Mouse (Mus musculus): ENCODE data around the gene Upp2.
A peak's percentile ranks its signal among the peaks of the same experiment; 100 is the strongest.

The Upp2 gene

GRCm38 (mm10) chr2:58615766-58616165, 48.7 kb downstream of the Upp2 start:
- DNase-seq (ENCODE audit: low spot score in 2 of 2), result no peak

- DNase-seq (ENCODE audit: low spot score in 2 of 2), result no peak
These were observed 58.1 kb downstream of the Upp2 start for GRCm38 (mm10) chr2:58625186-58625585.

- no peak for DNase-seq (ENCODE audit: low spot score in 2 of 2)
These were observed 58.6 kb downstream of the Upp2 start for GRCm38 (mm10) chr2:58625681-58626080.

- DNase-seq (ENCODE audit: low spot score in 2 of 2), result no peak
These were observed 59.2 kb downstream of the Upp2 start for GRCm38 (mm10) chr2:58626136-58626769.

GRCm38 (mm10) chr2:58627981-58628380, 60.9 kb downstream of the Upp2 start:
- no peak for DNase-seq (ENCODE audit: low spot score in 2 of 2)

- DNase-seq (ENCODE audit: low spot score in 2 of 2), result no peak
These were observed 61.9 kb downstream of the Upp2 start for GRCm38 (mm10) chr2:58628993-58629392.

- DNase-seq (ENCODE audit: low spot score in 2 of 2), result no peak
These were observed 62.3 kb downstream of the Upp2 start for GRCm38 (mm10) chr2:58629440-58629839.

GRCm38 (mm10) chr2:58633791-58634190, 66.7 kb downstream of the Upp2 start:
- DNase-seq (ENCODE audit: low spot score in 2 of 2), result no peak

GRCm38 (mm10) chr2:58641761-58642555, 74.9 kb downstream of the Upp2 start:
- DNase-seq (ENCODE audit: low spot score in 2 of 2), result no peak

GRCm38 (mm10) chr2:58645667-58646066, 78.6 kb downstream of the Upp2 start:
- no peak for DNase-seq (ENCODE audit: low spot score in 2 of 2)

- DNase-seq (ENCODE audit: low spot score in 2 of 2), result no peak
These were observed 88.1 kb downstream of the Upp2 start for GRCm38 (mm10) chr2:58655169-58655568.

- no peak for DNase-seq (ENCODE audit: low spot score in 2 of 2)
These were observed 89.9 kb downstream of the Upp2 start for GRCm38 (mm10) chr2:58656959-58657358.

- DNase-seq (ENCODE audit: low spot score in 2 of 2), result no peak
These were observed 90.8 kb downstream of the Upp2 start for GRCm38 (mm10) chr2:58657855-58658254.

GRCm38 (mm10) chr2:58660591-58660990, 93.5 kb downstream of the Upp2 start:
- no peak for DNase-seq (ENCODE audit: low spot score in 2 of 2)

GRCm38 (mm10) chr2:58661116-58661515, 94.0 kb downstream of the Upp2 start:
- no peak for DNase-seq (ENCODE audit: low spot score in 2 of 2)

GRCm38 (mm10) chr2:58662661-58663060, 95.6 kb downstream of the Upp2 start:
- DNase-seq (ENCODE audit: low spot score in 2 of 2), result no peak

GRCm38 (mm10) chr2:58663404-58664120, 96.5 kb downstream of the Upp2 start:
- DNase-seq (ENCODE audit: low spot score in 2 of 2), result no peak

- DNase-seq (ENCODE audit: low spot score in 2 of 2), result peak in 1 of 2 experiments; percentile 13
These were observed 98.2 kb downstream of the Upp2 start for GRCm38 (mm10) chr2:58665081-58665814.

- no peak for DNase-seq (ENCODE audit: low spot score in 2 of 2)
These were observed 100.2 kb downstream of the Upp2 start for GRCm38 (mm10) chr2:58667298-58667697.

GRCm38 (mm10) chr2:58667991-58668390, 100.9 kb downstream of the Upp2 start:
- DNase-seq (ENCODE audit: low spot score in 2 of 2), result no peak

GRCm38 (mm10) chr2:58669114-58669513, 102.0 kb downstream of the Upp2 start:
- DNase-seq (ENCODE audit: low spot score in 2 of 2), result no peak

- DNase-seq (ENCODE audit: low spot score in 2 of 2), result no peak
These were observed 105.4 kb downstream of the Upp2 start for GRCm38 (mm10) chr2:58672520-58672919.
